10 mouse cellular contexts compared by ENCODE assay signal in the genomic region with DNA sequence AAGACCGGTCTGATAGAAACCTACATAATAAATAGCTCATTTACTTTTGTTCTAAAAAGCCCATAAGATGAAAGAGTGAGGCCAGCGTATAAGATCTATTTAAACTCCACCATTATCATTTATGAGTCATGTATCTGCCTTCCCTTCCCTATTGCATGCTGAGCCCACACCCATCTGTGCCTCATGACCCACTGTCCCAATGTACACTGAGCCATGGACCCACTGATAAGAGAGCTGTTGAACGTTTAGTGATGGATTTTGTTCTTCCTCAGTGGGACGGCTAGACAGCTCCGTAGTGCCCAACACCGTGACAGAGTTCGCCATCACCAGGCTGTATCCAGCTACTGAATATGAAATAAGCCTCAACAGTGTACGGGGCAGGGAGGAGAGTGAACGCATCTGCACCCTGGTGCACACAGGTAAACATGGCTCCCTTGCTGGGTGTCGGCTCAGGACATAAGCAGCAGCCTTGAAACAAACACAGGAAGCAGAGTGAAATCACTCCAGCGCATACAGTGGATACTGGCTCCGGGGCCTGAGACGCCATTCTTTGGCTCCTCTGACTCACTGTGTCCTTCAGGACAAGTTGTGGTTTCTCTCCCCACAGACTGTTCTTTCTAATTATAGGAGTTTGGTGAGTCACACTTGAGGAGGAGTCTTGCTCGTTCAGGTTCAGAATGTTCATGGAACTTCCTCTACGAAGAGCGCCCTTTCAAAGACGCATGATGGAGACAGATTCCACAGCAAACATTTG.
DNase-seq lines count a peak whose midpoint lies in the region; ATAC-seq and TF ChIP-seq lines count a peak whose summit lies in the region.
"Had no signal": no experiment of that assay in that cellular context is flagged by ENCODE, and none has a peak within 500 bp of the region (broad histone marks: within the 10 kb centered on the region; RNA-seq: fewer than 3 reads in every experiment).

No protein-coding gene starts in this region.

- peak; percentile 100 for ATAC-seq in Patski
- ATAC-seq in megakaryocyte, adult 5-6 weeks (ENCODE audit: poor library complexity, severe bottlenecking) = peak; percentile 89
- ATAC-seq: hindbrain, embryonic 16.5 days had no signal

- intact Hi-C loops in left cerebral cortex, postnatal 10 days (cut with DNase I) = no loop called here

- POLR2A ChIA-PET in Patski (lab: Charles Lee) = no interaction called here

- no peaks in the 10 kb centered on the region for H3K27me3 ChIP-seq in Patski
- H3K27me3 ChIP-seq: limb, embryonic 13.5 days had no signal

- CTCF ChIA-PET in Patski (lab: Charles Lee) = interaction anchor here (0.8 to 1.2 kb wide), 4 partner anchors 9 to 298 kb away, joined by 3 to 4 read pairs (median 3); no protein-coding TSS in a partner anchor

- peak; percentile 60 for DNase-seq in left cerebral cortex, adult 11 months (ENCODE audit: low spot score)
- DNase-seq in left cerebral cortex, postnatal 10 days (ENCODE audit: extremely low spot score in 1 of 2, low spot score in 2 of 2) = no peak
- peak; percentile 86 for DNase-seq in Patski (ENCODE audit: low read depth, low spot score)
- peak; percentile 57 for DNase-seq in fibroblast of lung, adult 2 months (ENCODE audit: low read depth)
- DNase-seq in thymus, postnatal 36 days = no peak
- DNase-seq in layer of hippocampus, adult 9-10 months (ENCODE audit: low spot score) = no peak
- no peak for DNase-seq in cerebellum, adult 9-11 months

- TF ChIP-seq CTCF in Patski (IDR thresholded peaks at IDR 0.05) = peak; percentile 44

- in situ Hi-C loops in Patski (cut with MboI; ENCODE audit: low pct_unique_long_range_greater_than_20kb) = loop anchor here (5.0 to 10.0 kb wide), 3 partner anchors 173 to 594 kb away; no protein-coding TSS in a partner anchor

Comparison
In these comparisons a context has a peak if more than half of its experiments do, and no peak if none do; other contexts are left out.
1. DNase-seq: peak in left cerebral cortex, adult 11 months (single experiment), Patski (single experiment) and fibroblast of lung, adult 2 months (single experiment); none in left cerebral cortex, postnatal 10 days (0 of 2), thymus, postnatal 36 days (0 of 2), layer of hippocampus, adult 9-10 months (single experiment) and cerebellum, adult 9-11 months (single experiment).